Mouse (Mus musculus) heart, embryonic 12.5 days (tissue): ENCODE results near the gene Snd1. TPM values are rescaled to one million over a fixed set of nuclear protein-coding genes. Genes with fewer than 3 reads are reported as not detected.

Source experiments
- ATAC-seq: fragments of 200-750 bp; cut with Nextera tagmentation; 2 replicates; pipeline ENCODE4 v1.8.0; 2017; ENCODE audit warnings: moderate TSS enrichment, moderate library complexity; ENCODE audit not compliant: insufficient number of reproducible peaks, low FRiP score
- H3K27ac ChIP-seq: fragments of 300-500 bp; sonication (generic); 2 replicates; pipeline ENCODE4 v1.5.1; 2016; ENCODE audit warnings: mild to moderate bottlenecking, moderate library complexity; ENCODE audit not compliant: poor library complexity, severe bottlenecking
- H3K27me3 ChIP-seq: fragments of 300-500 bp; sonication (generic); replicated peaks from 2 replicates; pipeline ENCODE4 v1.6.1; 2016; ENCODE audit warnings: mild to moderate bottlenecking, moderate library complexity
- H3K36me3 ChIP-seq: fragments of 300-500 bp; sonication (generic); 2 replicates; pipeline ENCODE4 v1.6.1; 2016; ENCODE audit warnings: mild to moderate bottlenecking, moderate library complexity
- H3K4me1 ChIP-seq: fragments of 300-500 bp; sonication (generic); replicated peaks from 2 replicates; pipeline ENCODE4 v1.6.1; 2016; ENCODE audit warnings: mild to moderate bottlenecking
- H3K4me2 ChIP-seq: fragments of 300-500 bp; sonication (generic); 2 replicates; pipeline ENCODE4 v1.6.1; 2016; ENCODE audit warnings: mild to moderate bottlenecking, moderate library complexity
- H3K4me3 ChIP-seq: fragments of 300-500 bp; sonication (generic); 2 replicates; pipeline ENCODE4 v1.5.1; 2016; ENCODE audit warnings: mild to moderate bottlenecking
- H3K9ac ChIP-seq: fragments of 300-500 bp; sonication (generic); 2 replicates; pipeline ENCODE4 v1.6.1; 2016; ENCODE audit warnings: mild to moderate bottlenecking, moderate library complexity
- H3K9me3 ChIP-seq: fragments of 300-500 bp; sonication (generic); replicated peaks from 2 replicates; pipeline ENCODE4 v1.6.1; 2016; ENCODE audit warnings: mild to moderate bottlenecking, moderate library complexity
- WGBS: fragments of 180-500 bp; shearing (Covaris S2); methylation state at CpG from one replicate; pipeline ENCODE4 v1.1.7; 2016; 5-methylcytosine and 5-hydroxymethylcytosine counted together
- polyA plus RNA-seq: library from polyadenylated mRNA; unstranded; fragments of >200 nt; fragmentation: Nextera tagmentation; extraction: Ambion mirVana; gene quantifications from 2 replicates; pipeline ENCODE4 v1.2.1, GENCODE M21; 2016

Snd1 gene
- polyA plus RNA-seq, 1 experiment from 2014 or later = 95.2 TPM

DNA sequence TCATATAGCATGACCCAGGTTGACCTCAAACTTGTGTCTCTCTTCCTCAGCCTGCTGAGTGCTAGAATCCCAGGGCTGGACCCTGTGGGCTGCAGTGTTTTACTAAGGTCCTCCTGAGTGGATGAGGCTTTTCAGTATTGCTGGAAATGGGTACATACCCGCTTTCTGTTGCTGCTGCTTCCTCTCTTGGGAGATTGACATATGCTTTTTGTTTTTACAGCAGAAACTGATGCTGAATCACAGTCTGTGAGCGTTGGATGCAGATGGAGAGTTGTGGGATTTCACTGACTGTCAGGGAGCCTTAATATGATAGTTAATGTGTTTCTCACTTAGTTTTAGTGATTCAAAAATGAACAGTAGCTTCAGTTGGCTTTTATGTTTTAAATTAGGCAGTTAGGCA, 11.5 kb downstream of the Snd1 start:
- peaks cover 54% of the 10 kb centered on the region for H3K4me1 ChIP-seq
- peaks cover 15% of the 10 kb centered on the region for H3K36me3 ChIP-seq
- H3K9me3 ChIP-seq = no peaks in the 10 kb centered on the region
- H3K4me2 ChIP-seq = no peak overlapping the region
- no peak overlapping the region for H3K4me3 ChIP-seq
- no peak overlapping the region for H3K9ac ChIP-seq
- 71% methylated on average over 2 of the region's 2 CpGs for WGBS
- ATAC-seq = no peak
- H3K27me3 ChIP-seq = no peaks in the 10 kb centered on the region
- 0 out of 2 replicates have a peak overlapping the region, but pooled peaks have one; percentile 46 for H3K27ac ChIP-seq

DNA sequence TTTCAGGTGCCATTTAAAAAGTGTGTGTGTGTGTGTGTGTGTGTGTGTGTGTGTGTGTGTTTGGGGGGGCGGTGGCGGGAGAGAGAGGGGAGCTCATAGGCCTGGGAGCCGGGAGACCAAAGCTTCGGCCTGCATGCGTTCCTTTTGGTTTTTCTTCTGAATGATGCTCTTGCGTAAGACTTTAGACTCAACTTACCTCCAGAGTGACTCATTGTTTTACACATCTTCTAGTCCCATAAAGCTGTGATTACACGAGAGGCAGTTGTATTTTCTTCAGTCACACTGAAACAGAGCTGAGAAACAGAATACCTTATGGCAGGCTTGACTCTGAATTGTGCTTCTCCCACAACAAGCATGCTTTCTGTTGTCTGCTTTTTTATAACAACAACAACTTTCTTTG, 12.0 kb downstream of the Snd1 start:
- no peak overlapping the region for H3K27ac ChIP-seq
- no peak overlapping the region for H3K4me3 ChIP-seq
- H3K4me2 ChIP-seq = no peak overlapping the region
- no peak overlapping the region for H3K9ac ChIP-seq
- peaks cover 50% of the 10 kb centered on the region for H3K4me1 ChIP-seq
- H3K36me3 ChIP-seq = peaks cover 15% of the 10 kb centered on the region
- no peaks in the 10 kb centered on the region for H3K9me3 ChIP-seq
- 89% methylated on average over 7 of the region's 7 CpGs for WGBS
- H3K27me3 ChIP-seq = no peaks in the 10 kb centered on the region
- ATAC-seq = no peak

DNA sequence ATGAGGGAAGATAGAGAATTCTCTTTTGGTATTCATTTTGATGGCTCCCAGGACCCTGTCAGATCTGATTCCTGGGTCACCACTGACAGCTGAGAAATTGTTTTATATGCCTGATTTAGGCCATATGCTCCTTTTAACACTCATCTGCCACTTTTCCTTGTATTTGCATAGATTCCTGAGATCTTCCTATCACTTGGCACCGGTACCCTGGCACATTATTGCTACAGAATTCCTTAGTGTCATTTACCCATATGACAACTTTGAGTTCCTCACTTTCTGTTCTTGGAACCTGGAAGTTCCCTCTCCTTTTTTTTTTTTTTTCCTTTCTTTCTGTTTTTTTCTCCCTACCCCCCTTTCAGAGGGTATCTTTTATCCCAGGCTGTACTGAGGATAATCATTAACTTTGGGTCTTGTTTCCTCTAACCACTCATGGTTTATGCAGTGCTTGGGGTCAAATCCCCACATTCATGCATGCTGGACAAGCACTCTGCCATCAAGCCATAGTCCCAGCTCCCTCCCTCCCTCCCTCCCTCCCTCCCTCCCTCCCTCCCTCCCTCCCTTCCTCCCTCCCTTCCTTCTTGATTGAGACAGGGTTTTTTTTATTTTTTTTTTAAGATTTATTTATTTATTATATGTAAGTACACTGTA, 13.4 kb downstream of the Snd1 start:
- H3K9ac ChIP-seq = no peak overlapping the region
- H3K27ac ChIP-seq = no peak overlapping the region
- peaks cover 35% of the 10 kb centered on the region for H3K4me1 ChIP-seq
- no peak for ATAC-seq
- no peak overlapping the region for H3K4me3 ChIP-seq
- WGBS = 73% methylated on average over 1 of the region's 1 CpGs
- no peaks in the 10 kb centered on the region for H3K27me3 ChIP-seq
- peaks cover 27% of the 10 kb centered on the region for H3K36me3 ChIP-seq
- no peaks in the 10 kb centered on the region for H3K9me3 ChIP-seq
- no peak overlapping the region for H3K4me2 ChIP-seq

DNA sequence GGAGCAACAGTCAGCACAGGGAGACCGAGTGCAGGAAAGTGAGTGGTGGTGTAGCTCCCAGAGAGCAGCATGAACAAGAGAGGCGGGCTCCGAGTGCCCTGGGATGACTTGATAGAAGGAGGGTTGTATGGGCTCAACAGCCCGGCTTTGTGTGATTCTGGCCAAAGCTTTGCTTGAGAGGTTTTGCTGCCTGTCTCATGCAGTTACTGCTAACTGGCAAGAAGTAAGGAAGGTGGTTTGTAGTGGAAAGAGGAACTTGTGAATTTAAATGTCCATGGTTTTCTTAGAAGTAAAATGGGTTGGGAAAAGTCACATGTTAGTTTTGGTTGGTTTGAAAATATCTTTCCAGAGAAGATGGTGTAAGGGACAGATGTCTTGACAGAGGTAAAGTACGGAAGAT, 15.7 kb downstream of the Snd1 start:
- ATAC-seq = no peak
- Histone ChIP-seq H3K9ac (no peak overlapping the region), H3K27ac (no peak overlapping the region), H3K4me2 (no peak overlapping the region), H3K36me3 (peaks cover 30% of the 10 kb centered on the region), H3K4me1 (peaks cover 20% of the 10 kb centered on the region), H3K9me3 (no peaks in the 10 kb centered on the region), H3K4me3 (no peak overlapping the region), H3K27me3 (no peaks in the 10 kb centered on the region)
- 87% methylated on average over 5 of the region's 5 CpGs for WGBS

DNA sequence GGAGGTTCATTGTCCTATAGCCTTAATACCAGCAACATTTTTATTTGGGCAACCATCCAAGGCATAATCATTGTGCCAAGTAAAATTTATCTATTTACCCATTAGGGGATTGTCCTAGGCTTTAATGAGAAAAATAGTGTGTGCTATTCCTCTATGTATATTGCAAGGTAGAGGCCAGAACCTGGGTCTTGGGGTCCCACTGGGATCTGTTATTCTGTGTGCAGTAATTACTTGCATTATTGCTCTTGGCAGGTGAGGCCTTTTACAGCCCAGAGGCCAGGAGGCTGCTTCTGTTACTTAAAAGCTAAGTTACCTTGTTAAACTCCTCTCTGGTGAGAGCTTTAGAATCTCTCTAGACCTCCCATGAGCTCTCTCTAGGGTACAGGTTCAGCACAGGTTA, 16.3 kb downstream of the Snd1 start:
- Histone ChIP-seq H3K9me3 (no peaks in the 10 kb centered on the region), H3K36me3 (peaks cover 30% of the 10 kb centered on the region), H3K9ac (no peak overlapping the region), H3K4me2 (no peak overlapping the region), H3K27ac (no peak overlapping the region), H3K4me3 (no peak overlapping the region), H3K27me3 (no peaks in the 10 kb centered on the region), H3K4me1 (peaks cover 14% of the 10 kb centered on the region)
- ATAC-seq = no peak

DNA sequence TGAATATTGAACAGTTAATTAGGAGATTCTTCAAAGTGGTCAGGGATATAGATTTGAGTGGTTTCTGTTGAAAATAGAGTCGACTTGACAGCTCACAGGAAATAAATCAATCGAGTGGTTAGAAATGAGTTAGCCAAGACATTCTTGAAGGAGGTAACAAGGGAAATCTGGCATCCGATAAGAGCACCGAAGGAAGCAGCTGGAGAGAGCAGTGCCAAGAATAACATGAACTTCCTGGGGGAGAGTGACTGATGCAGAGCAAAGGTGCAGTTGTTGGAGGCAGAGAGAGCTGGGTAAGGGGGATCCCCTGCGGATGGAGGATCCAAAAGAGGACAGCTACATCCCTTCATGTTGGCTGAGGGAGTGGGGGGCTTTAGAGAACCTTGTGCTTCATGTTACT, 22.9 kb downstream of the Snd1 start:
- Histone ChIP-seq H3K4me3 (no peak overlapping the region), H3K27me3 (no peaks in the 10 kb centered on the region), H3K9me3 (no peaks in the 10 kb centered on the region), H3K4me2 (no peak overlapping the region), H3K27ac (peak overlapping the region; percentile 37; the same call in 1 of the 2 replicates), H3K36me3 (peaks cover 11% of the 10 kb centered on the region), H3K9ac (no peak overlapping the region), H3K4me1 (peaks cover 10% of the 10 kb centered on the region)
- WGBS = 39% methylated on average over 5 of the region's 5 CpGs
- no peak for ATAC-seq

DNA sequence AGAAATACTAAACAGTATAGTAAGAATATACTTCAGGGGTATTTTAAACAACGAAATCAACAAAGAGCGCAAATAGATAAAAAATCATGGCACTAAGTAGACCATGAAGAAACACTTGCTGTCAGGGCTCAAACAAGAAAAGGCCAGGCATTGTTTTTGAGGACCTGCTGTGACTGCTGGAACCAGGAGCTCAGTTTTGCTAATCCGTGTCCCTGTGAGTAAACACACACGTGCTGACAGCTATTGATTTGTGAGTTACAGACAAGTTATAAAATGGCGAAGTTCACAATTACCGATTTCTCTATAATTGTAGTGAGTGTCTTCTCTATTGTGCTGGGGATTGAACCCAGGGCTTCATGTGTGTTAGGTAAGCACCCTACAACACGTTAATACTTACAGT, 27.6 kb downstream of the Snd1 start:
- WGBS = 84% methylated on average over 7 of the region's 7 CpGs
- peaks cover 3% of the 10 kb centered on the region for H3K4me1 ChIP-seq
- no peaks in the 10 kb centered on the region for H3K9me3 ChIP-seq
- no peak overlapping the region for H3K27ac ChIP-seq
- H3K27me3 ChIP-seq = no peaks in the 10 kb centered on the region
- H3K9ac ChIP-seq = no peak overlapping the region
- ATAC-seq = no peak
- peaks cover 2% of the 10 kb centered on the region; the same call in 1 of the 2 replicates for H3K36me3 ChIP-seq
- no peak overlapping the region for H3K4me2 ChIP-seq
- no peak overlapping the region for H3K4me3 ChIP-seq

DNA sequence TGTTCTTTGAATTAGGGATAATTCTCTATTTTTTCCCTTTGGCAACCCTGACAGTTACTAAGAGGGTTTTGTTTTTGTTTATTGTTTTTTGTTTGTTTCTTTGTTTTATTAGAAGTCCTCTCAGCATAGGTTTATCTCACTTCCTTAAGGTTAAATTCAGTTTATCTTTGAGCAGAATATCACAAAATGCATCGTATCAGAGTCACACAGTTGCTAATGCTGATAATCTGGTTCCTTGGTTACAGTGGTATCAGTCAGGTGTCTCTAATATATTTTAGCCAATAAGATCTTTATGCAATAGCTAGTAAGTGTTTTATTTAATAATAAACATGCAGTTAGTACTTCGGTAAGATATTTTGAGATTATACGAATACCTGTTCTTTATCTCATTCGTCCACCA, 28.2 kb downstream of the Snd1 start:
- no peaks in the 10 kb centered on the region for H3K27me3 ChIP-seq
- no peak overlapping the region for H3K27ac ChIP-seq
- peaks cover 2% of the 10 kb centered on the region; the same call in 1 of the 2 replicates for H3K36me3 ChIP-seq
- WGBS = 85% methylated on average over 4 of the region's 4 CpGs
- H3K4me1 ChIP-seq = peaks cover 4% of the 10 kb centered on the region; the same call in 1 of the 2 replicates
- H3K4me3 ChIP-seq = no peak overlapping the region
- H3K4me2 ChIP-seq = no peak overlapping the region
- H3K9ac ChIP-seq = no peak overlapping the region
- no peak for ATAC-seq
- no peaks in the 10 kb centered on the region for H3K9me3 ChIP-seq

DNA sequence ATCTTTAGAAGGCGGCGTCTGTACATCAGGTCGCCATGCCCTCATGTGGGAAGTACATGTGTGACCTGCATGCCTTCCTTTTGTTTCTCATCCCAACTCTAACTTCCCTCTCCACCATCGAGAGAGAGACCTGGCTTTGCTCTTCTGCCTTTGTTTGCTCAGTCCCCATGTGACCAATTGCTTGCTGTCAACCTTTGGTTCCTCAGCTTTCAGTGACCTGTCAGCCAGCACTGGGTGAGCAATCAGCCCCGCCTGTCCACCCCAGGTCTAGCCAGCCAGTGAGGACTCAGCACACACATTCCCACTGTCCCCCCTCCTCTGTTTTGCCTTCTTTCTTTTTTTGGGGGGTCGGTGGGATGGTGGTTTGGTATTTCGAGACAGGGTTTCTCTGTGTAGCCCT, 29.7 kb downstream of the Snd1 start:
- no peak overlapping the region for H3K27ac ChIP-seq
- H3K4me1 ChIP-seq = peaks cover 10% of the 10 kb centered on the region; the same call in 1 of the 2 replicates
- WGBS = 78% methylated on average over 7 of the region's 7 CpGs
- no peaks in the 10 kb centered on the region for H3K9me3 ChIP-seq
- no peak overlapping the region for H3K4me3 ChIP-seq
- no peaks in the 10 kb centered on the region for H3K27me3 ChIP-seq
- ATAC-seq = no peak
- H3K36me3 ChIP-seq = no peaks in the 10 kb centered on the region
- H3K4me2 ChIP-seq = no peak overlapping the region
- H3K9ac ChIP-seq = no peak overlapping the region

DNA sequence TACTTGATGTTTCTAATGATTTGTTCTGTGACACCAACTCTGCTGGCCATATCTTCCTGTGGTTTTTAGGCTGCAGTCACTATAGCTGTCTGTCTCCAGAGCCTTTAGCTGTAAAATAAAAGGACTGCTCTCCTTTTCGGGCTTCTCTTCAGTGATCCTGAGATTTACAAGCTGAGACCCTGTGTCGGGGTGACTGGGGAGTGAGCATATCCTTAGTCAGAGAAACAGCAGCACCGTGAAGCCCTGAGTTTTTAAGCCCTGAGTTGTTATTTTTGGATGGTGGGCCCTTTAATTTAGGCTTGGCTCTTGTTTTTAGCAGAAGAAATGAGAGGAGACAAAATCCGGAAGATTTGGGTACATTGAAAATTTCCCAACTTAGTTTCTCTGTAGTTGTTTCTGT, 32.8 kb downstream of the Snd1 start:
- ATAC-seq = no peak
- H3K9me3 ChIP-seq = no peaks in the 10 kb centered on the region
- H3K4me1 ChIP-seq = peaks cover 10% of the 10 kb centered on the region; the same call in 1 of the 2 replicates
- 81% methylated on average over 4 of the region's 4 CpGs for WGBS
- no peaks in the 10 kb centered on the region for H3K27me3 ChIP-seq
- no peak overlapping the region for H3K27ac ChIP-seq
- peaks cover 2% of the 10 kb centered on the region for H3K36me3 ChIP-seq
- no peak overlapping the region for H3K4me2 ChIP-seq
- H3K4me3 ChIP-seq = no peak overlapping the region
- H3K9ac ChIP-seq = no peak overlapping the region

DNA sequence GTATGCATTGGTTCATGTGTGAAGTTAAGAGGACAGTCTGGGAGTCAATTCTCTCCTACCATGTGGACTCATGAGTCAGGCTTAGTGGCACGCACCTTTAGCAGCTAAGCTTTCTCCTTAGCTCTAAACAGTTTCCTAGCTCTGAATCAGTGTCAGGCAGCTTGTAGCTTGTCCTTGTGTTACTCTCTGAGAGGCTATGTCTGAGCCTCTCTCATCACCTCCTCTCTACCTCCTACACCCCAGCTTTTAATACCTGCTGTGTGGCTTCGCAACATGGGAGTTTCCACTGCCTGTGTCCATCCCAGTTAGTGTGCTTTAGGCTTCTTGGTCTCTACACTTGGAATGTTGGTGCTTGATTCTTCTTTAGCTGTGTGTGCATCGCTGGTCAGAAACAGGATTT, 39.3 kb downstream of the Snd1 start:
- ATAC-seq = no peak
- Histone ChIP-seq H3K4me2 (no peak overlapping the region), H3K27me3 (no peaks in the 10 kb centered on the region), H3K9me3 (no peaks in the 10 kb centered on the region), H3K36me3 (peaks cover 25% of the 10 kb centered on the region), H3K27ac (no peak overlapping the region), H3K4me3 (no peak overlapping the region), H3K4me1 (0 out of 2 replicates have a peak, but pooled peaks cover 3% of the 10 kb centered on the region), H3K9ac (no peak overlapping the region)
- WGBS = 94% methylated on average over 3 of the region's 3 CpGs

DNA sequence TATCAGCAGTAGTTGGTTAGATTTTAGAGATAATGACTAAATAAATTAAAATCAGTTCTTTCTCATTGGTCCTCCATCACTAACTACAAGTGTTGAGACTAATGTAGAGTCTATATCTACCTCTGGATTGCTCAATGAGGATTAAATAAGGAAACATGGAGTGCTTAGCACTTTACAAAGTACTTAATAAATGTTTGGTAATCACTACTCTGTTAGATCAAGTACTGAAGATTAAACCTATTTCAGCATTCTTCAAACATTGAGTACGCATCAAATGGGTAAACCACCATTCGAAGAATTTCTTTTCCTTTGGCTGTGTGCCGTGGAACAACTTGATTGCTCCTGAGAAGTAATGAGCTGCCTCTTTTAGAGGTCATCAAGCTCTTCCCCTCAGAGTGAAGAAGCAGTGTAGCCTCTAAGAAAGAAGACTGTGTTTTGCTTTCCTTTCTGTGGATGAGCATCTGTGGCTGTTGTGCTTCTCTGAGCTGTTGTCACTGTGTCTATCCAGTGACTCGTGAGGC, 40.0 kb downstream of the Snd1 start:
- Histone ChIP-seq H3K4me2 (no peak overlapping the region), H3K9me3 (no peaks in the 10 kb centered on the region), H3K36me3 (peaks cover 30% of the 10 kb centered on the region), H3K9ac (no peak overlapping the region), H3K27ac (no peak overlapping the region), H3K4me1 (0 out of 2 replicates have a peak, but pooled peaks cover 3% of the 10 kb centered on the region), H3K4me3 (no peak overlapping the region), H3K27me3 (no peaks in the 10 kb centered on the region)
- no peak for ATAC-seq
- 91% methylated on average over 4 of the region's 4 CpGs for WGBS
